Mouse (Mus musculus) lung, postnatal 0 days (tissue): ENCODE results near the gene Fsd1l.

Source experiments
- CTCF ChIP-seq: IDR thresholded peaks from 2 replicates; pipeline ENCODE4 v1.5.1; 2016; ENCODE audit warnings: antibody characterized with exemption, mild to moderate bottlenecking
- EP300 ChIP-seq: IDR thresholded peaks from 2 replicates; pipeline ENCODE4 v1.6.1; 2016; ENCODE audit warnings: antibody characterized with exemption, mild to moderate bottlenecking, control low read depth

- TF ChIP-seq CTCF (no peak), EP300 (no peak)
Observed at GRCm38 (mm10) chr4:53595246-53596062, 35.8 kb upstream of the Fsd1l start.
